Mouse (Mus musculus) brown adipose tissue, adult 24 weeks (tissue): ENCODE data around the gene Rpl39. TPM values are rescaled to one million over a fixed set of nuclear protein-coding genes. Genes with fewer than 3 reads are reported as not detected.

ENCODE experiments used
- H3K27ac ChIP-seq: fragments of 200-500 bp; replicated peaks from 2 replicates; pipeline ENCODE4 v1.5.1; 2012; ENCODE audit warnings: low read depth, mild to moderate bottlenecking, low read length
- H3K4me1 ChIP-seq: fragments of 200-500 bp; 2 replicates; pipeline ENCODE4 v1.6.1; 2012; ENCODE audit warnings: low read length, mixed read lengths; ENCODE audit not compliant: control insufficient read depth, insufficient read depth, insufficient read length
- H3K4me3 ChIP-seq: fragments of 200-500 bp; 2 replicates; pipeline ENCODE4 v1.5.1; 2012; ENCODE audit warnings: low read depth, mild to moderate bottlenecking, low read length, moderate library complexity; ENCODE audit not compliant: insufficient read depth
- polyA plus RNA-seq: library from polyadenylated mRNA; stranded (reverse); fragments of >200 nt; gene quantifications from 2 replicates; pipeline ENCODE4 v1.2.4, GENCODE M21; 2012; ENCODE audit not compliant: missing spikeins, insufficient read depth, insufficient read length

Gene Rpl39
- 550 and 567 TPM in 2 replicates for polyA plus RNA-seq

- Histone ChIP-seq H3K4me3 (peak within 1 kb of the TSS; percentile 94), H3K27ac (peak within 1 kb of the TSS; percentile 96), H3K4me1 (no peaks in the 10 kb centered on the region)
Measured at GRCm38 (mm10) chrX:37084927-37085660, at the start of gene Rpl39. Gene Rpl39, minus strand, starts transcription at chrX:37085402.

DNA sequence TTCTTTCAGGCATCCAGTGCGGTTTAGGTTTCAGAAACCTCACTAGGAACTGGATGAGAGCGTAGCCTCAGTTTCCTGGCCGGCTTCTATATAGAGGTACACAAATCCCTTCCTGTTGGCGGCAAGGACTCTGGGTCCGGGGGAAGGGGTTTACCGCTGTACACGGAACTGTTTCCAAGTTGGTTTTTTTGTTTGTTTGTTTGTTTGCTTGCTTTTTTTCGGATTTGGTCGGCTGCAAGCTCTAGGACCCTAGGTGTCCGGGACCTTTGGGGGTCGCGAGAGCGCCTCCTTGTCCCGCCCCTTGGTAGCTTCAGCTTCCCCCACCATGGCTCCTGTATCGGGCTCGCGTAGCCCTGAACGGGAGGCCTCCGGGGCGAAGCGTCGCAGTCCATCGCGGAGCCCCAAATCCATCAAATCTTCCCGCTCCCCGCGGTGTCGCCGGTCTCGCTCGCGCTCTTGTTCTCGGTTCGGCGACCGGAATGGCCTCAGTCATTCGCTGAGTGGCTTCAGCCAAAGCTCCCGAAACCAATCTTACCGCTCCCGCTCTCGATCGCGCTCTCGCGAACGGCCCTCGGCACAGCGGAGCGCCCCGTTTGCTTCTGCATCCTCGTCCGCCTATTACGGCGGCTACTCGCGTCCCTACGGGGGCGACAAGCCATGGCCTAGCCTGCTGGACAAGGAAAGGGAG is 41.6 kb upstream of the Rpl39 start, which contains the start of gene Nkap:
Nkap (plus strand) TSS at position 125 of the 688 bp plus-strand sequence.
- H3K4me3 ChIP-seq, result peak within 1 kb of the TSS; percentile 95
- peaks cover 3% of the 10 kb centered on the region; the same call in 1 of the 2 replicates for H3K4me1 ChIP-seq
- H3K27ac ChIP-seq, result peak within 1 kb of the TSS; percentile 82

DNA sequence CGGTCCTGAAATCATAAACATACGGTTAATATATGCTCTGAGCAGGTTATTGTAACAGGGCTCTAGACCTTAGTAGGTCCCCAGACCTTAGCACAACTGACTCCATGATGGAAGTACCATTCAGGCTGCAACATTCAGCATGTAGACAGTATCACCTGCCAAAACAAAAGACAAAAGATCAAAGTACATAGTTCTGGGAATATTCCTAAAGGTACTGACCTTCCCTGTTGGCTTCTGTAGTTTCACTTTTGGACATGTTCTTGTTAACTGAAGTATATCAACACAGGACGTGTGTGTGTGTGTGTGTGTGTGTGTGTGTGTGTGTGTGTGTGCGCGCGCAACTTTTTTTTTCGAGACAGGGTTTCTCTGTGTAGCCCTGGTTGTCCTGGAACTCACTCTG is 40.3 kb upstream of the Rpl39 start:
- H3K4me1 ChIP-seq, result peaks cover 3% of the 10 kb centered on the region; the same call in 1 of the 2 replicates
- no peak overlapping the region for H3K4me3 ChIP-seq
- no peak overlapping the region for H3K27ac ChIP-seq

DNA sequence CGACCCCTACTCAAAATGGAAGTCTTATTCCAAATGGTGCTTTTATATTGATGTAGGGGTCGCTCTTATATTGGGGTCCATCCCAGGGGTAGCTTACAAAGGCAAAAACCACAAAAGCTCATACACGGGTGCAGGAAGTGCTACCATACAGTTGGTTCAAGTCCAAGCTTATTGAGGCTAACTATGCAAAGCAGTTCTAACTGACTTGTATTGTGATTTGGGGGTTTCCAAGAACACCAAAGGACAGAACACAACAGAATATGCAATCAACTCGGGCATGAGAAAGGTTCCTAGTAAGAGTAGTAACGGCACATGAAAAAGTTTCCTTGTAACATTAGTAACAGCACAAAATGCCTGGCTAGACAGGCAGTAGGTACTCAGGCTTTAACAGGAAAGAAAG is 35.0 kb upstream of the Rpl39 start:
- H3K4me3 ChIP-seq, result no peak overlapping the region
- H3K4me1 ChIP-seq, result no peaks in the 10 kb centered on the region
- H3K27ac ChIP-seq, result no peak overlapping the region

- Histone ChIP-seq H3K27ac (no peak overlapping the region), H3K4me3 (no peak overlapping the region), H3K4me1 (no peaks in the 10 kb centered on the region)
Measured at GRCm38 (mm10) chrX:37119585-37119984, 34.4 kb upstream of the Rpl39 start.

GRCm38 (mm10) chrX:37117085-37117484 is 31.9 kb upstream of the Rpl39 start:
- Histone ChIP-seq H3K27ac (no peak overlapping the region), H3K4me3 (no peak overlapping the region), H3K4me1 (no peaks in the 10 kb centered on the region)

- Histone ChIP-seq H3K27ac (no peak overlapping the region), H3K4me3 (no peak overlapping the region), H3K4me1 (no peaks in the 10 kb centered on the region)
Measured at GRCm38 (mm10) chrX:37110881-37111193, 25.6 kb upstream of the Rpl39 start.

DNA sequence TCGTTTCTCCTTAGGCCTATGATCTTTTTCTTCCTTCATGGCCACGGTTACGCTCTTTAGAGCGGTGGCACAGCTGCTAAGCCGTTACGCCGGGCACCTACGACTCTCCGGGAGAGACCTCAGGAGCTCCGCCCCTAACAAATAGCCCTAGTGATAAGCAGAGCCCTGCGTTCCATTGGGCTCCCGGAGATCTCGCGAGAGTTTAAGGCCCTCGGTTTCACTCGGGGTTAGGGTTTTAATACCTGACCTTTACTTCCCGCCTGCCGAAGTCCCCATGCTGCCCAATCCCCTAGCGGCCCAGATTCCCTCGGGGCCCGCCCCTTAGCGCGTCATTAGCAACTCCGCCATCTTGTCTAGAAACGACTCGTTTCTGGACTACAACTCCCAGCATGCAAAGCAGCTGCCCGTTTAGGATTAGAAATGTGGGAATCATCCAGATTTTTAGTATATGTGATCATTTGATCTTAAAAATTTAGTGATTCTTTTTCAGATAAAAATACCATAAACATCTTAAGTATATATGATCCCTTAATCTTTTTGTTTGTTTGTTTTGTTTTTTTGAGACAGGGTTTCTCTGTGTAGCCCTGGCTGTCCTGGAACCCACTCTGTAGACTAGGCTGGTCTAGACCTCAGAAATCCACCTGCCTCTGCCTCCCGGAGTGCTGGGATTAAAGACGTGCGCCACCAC is 25.1 kb upstream of the Rpl39 start, which contains the start of gene Upf3b:
Upf3b (minus strand) TSS at position 130 of the 688 bp plus-strand sequence.
- Histone ChIP-seq H3K4me1 (no peaks in the 10 kb centered on the region), H3K27ac (peak within 1 kb of the TSS; percentile 73), H3K4me3 (peak within 1 kb of the TSS; percentile 69)

DNA sequence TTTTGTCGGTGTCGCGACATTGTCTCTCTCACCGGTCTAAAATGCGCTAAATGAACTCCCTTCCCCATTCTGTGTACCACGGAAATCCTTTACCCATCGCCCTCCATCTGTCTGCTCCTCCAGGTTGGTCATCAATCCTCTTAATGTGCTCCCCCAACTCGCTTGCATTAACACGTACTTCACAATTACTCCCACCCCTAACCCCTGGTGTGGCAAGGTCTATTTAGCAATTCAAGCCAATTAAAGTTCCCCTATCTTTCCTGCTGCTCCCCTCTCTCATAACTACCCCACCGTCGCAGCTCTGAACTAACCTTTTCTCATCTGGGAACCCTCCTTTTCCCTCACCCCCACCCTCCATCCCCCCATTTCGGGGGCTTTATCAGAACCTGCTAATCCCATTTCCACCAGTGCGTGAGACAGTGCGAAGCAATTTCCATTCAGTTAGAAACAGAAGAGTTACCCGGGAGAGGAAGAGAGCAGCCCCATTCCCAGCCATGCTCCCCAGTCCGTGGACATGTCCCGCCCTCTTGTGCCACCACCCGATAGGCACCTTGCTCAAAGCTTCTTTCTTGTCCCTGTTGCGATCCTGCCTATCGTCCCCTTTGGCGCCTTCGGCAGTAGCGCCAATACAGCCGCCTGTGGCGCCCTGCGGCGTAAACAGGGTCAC is 24.5 kb upstream of the Rpl39 start:
- H3K27ac ChIP-seq, result peak overlapping the region; percentile 73
- peak overlapping the region; percentile 69 for H3K4me3 ChIP-seq
- H3K4me1 ChIP-seq, result no peaks in the 10 kb centered on the region

DNA sequence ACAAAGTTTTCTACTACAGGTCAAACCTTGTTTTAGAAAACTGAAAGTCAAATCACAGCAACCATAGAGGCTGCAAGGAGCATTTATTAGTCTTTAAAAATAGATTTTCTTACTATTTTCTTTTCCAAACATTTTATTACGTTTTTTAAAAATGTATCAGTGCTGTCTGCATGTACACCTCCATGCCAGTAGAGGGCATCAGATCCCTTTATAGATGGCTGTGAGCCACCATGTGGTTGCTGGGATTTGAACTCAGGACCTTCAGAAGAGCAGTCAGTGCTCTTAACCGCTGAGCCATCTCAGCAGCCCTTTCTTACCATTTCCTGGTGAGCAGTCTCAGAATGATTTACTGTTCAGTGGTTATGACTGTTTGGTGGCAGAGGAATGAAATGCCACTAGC is 18.6 kb upstream of the Rpl39 start:
- no peak overlapping the region for H3K27ac ChIP-seq
- no peaks in the 10 kb centered on the region for H3K4me1 ChIP-seq
- no peak overlapping the region for H3K4me3 ChIP-seq

DNA sequence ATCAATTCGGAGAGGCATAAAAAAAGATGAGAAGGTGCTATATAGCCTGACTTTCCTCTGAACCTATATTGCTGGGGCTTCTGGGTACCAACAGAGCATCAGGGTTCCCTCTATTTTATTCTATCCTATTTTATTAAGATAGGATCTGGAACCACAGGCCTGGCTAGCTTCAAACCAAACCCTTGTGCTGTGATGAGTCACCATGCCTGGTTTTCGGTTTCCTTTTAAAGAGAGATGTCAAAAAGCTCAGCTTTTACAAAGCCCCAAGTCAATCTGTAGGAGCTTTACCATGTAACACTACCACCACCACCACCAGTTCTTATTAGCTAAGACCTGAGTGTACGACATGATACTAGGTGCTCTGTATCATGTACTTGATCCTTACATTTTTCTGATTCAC is 13.5 kb upstream of the Rpl39 start:
- no peaks in the 10 kb centered on the region for H3K4me1 ChIP-seq
- no peak overlapping the region for H3K27ac ChIP-seq
- no peak overlapping the region for H3K4me3 ChIP-seq

DNA sequence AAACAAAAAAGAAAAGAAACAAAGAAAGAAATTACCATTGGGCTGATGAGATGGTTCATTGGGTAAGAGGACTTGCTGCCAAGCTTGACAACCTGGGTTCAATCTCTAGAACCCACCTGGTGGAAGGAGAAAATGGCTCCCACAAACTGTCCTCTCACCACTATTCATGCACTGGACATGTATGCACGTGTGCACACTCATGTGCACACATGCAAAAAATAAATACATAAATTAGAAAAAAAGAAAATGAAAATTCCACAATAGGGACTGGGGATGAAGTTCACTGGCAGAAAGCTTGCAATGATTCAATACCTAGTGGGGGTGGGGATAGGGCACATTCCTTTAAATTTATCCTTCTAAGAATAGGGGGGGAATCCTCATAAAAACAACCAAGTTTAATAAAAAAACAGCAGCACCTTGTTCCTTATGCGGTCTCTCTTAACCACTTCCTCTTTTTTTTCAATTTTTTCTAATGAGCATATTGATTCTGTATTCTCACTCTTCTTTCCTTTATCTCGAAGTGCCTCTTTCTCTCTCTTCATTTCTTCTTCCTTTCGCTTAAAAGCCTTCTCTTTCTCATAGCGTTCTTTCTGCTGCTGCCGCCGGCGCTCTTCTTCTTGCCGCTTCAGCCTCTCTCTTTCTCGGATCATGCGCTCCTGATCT is 10.0 kb upstream of the Rpl39 start:
- no peak overlapping the region for H3K4me3 ChIP-seq
- no peak overlapping the region for H3K27ac ChIP-seq
- no peaks in the 10 kb centered on the region for H3K4me1 ChIP-seq

DNA sequence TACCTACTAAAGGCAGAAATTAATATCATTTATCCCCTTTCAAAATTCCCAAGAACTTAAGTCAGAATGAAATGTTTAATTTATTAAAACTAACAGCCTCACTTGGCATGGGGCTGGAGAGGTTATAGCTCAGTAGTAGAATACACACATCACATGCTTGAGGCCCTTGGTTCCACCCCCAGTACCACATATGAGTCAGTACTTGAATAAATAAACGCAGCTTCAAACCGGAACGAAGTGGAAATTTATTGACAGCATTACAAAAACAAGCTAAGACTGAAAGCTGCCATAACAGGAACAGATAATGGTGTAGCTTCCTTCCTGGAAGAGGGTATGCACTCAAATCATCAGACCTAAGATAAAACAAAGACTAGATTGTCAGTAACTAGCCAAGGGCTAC is 6.3 kb upstream of the Rpl39 start:
- Histone ChIP-seq H3K4me3 (no peak overlapping the region), H3K27ac (no peak overlapping the region), H3K4me1 (no peaks in the 10 kb centered on the region)

- Histone ChIP-seq H3K4me1 (no peaks in the 10 kb centered on the region), H3K27ac (no peak overlapping the region), H3K4me3 (no peak overlapping the region)
Measured at GRCm38 (mm10) chrX:37088778-37089177, 3.6 kb upstream of the Rpl39 start.
